Mouse (Mus musculus) kidney, adult 2 months (tissue): ENCODE results near the gene Bmpr1b.

ENCODE experiments used
- CTCF ChIP-seq: fragments of 200-500 bp; conservative IDR thresholded peaks from 2 replicates; pipeline ENCODE4 v1.5.1; 2011; ENCODE audit warnings: low read depth, mild to moderate bottlenecking, control low read depth, low read length, moderate library complexity, mixed read lengths; ENCODE audit not compliant: insufficient read depth, insufficient read length
- POLR2A ChIP-seq: fragments of 200-500 bp; IDR thresholded peaks from one replicate; pipeline ENCODE4 v1.6.1; 2011; ENCODE audit warnings: low read depth, low read length, control low read depth

- TF ChIP-seq CTCF: no peak
- TF ChIP-seq POLR2A: no peak
These were observed 104.1 kb downstream of the Bmpr1b start for GRCm38 (mm10) chr3:142065111-142065510.
